Mouse (Mus musculus) thymus, adult 2 months (tissue): ENCODE measurements around the gene Dnali1.

Experiments used
- CTCF ChIP-seq: fragments of 200-500 bp; IDR thresholded peaks from 2 replicates; pipeline ENCODE4 v1.5.1; 2012; ENCODE audit warnings: mild to moderate bottlenecking, control low read depth, low read length, moderate library complexity, borderline replicate concordance; ENCODE audit not compliant: control insufficient read depth, poor library complexity, insufficient read depth; ENCODE audit errors: extremely low read depth
- POLR2A ChIP-seq: fragments of 200-500 bp; IDR thresholded peaks from 2 replicates; pipeline ENCODE4 v1.6.1; 2012; ENCODE audit warnings: mild to moderate bottlenecking, low read length, control low read depth, moderate library complexity; ENCODE audit not compliant: control insufficient read depth, poor library complexity, insufficient read depth; ENCODE audit errors: extremely low read depth

DNA sequence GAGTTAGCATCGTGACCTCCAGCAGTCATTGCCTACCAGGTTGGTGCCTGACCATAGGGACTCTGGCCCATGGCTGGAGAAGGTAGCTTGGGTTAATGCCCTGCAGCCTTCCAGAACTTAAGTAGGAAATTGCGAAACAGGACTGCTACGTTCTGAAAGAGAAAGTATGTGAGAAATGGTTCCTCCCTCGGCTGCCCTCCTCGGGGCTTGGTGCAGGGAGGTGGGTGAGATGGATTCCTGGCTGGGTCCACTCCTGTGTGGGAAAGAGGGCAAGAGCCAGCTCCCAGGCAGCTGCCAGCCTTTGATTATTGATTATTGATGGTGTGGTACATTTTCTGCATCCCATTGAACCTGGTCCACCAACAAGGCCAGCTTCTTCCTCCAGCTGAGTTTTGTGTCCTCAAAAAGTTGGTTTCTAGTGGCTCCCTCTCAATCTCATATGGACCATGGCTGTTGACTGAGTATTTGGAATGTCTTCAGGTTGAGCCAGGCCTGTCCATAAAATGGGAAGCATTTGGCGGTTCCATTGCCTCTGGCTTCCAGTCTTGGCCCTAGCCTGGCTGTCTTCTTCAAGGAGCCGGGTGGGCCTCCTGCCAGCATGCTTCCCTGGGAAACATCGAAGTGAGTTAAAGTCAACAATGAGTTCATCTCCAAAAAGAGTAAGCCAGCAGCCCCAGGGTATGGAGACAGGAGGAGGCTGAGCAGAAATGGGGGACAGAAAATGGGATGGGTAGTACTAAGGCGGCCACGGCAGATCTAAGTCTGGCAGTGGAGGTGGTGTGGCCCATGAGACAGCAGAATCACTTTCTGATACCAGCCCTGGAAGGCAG, 49.5 kb downstream of the Dnali1 start, which contains the start of gene Gnl2:
- TF ChIP-seq POLR2A: no peak
- no peak for TF ChIP-seq CTCF
